Mouse (Mus musculus) hindbrain, embryonic 12.5 days (tissue): ENCODE measurements around the gene Sh3gl1. TPM values are rescaled to one million over a fixed set of nuclear protein-coding genes. Genes with fewer than 3 reads are reported as not detected.
"Not testable (repeated sequence)": the region's sequence is repeated elsewhere in the genome, so short reads cannot be mapped to it uniquely, and the experiment has no call there.

Source experiments
- ATAC-seq: fragments of 200-750 bp; cut with Nextera tagmentation; 2 replicates; pipeline ENCODE4 v1.8.0; 2017; ENCODE audit warnings: moderate TSS enrichment; ENCODE audit not compliant: low FRiP score
- H3K27ac ChIP-seq: fragments of 300-500 bp; sonication (generic); 2 replicates; pipeline ENCODE4 v1.5.1; 2016; ENCODE audit warnings: mild to moderate bottlenecking
- H3K27me3 ChIP-seq: fragments of 300-500 bp; sonication (generic); 2 replicates; pipeline ENCODE4 v1.6.1; 2016; ENCODE audit warnings: mild to moderate bottlenecking
- H3K36me3 ChIP-seq: fragments of 300-500 bp; sonication (generic); 2 replicates; pipeline ENCODE4 v1.6.1; 2016; ENCODE audit warnings: mild to moderate bottlenecking
- H3K4me1 ChIP-seq: fragments of 300-500 bp; sonication (generic); 2 replicates; pipeline ENCODE4 v1.6.1; 2016
- H3K4me2 ChIP-seq: fragments of 300-500 bp; sonication (generic); replicated peaks from 2 replicates; pipeline ENCODE4 v1.6.1; 2016; ENCODE audit warnings: mild to moderate bottlenecking
- H3K4me3 ChIP-seq: fragments of 300-500 bp; sonication (generic); 2 replicates; pipeline ENCODE4 v1.5.1; 2016; ENCODE audit warnings: mild to moderate bottlenecking
- H3K9ac ChIP-seq: fragments of 300-500 bp; sonication (generic); 2 replicates; pipeline ENCODE4 v1.6.1; 2016; ENCODE audit warnings: mild to moderate bottlenecking, moderate library complexity
- H3K9me3 ChIP-seq: fragments of 300-500 bp; sonication (generic); replicated peaks from 2 replicates; pipeline ENCODE4 v1.6.1; 2016; ENCODE audit warnings: mild to moderate bottlenecking
- WGBS: fragments of 180-500 bp; shearing (Covaris S2); methylation state at CpG from one replicate; pipeline ENCODE4 v1.1.7; 2016; 5-methylcytosine and 5-hydroxymethylcytosine counted together
- polyA plus RNA-seq: library from polyadenylated mRNA; unstranded; fragments of >200 nt; fragmentation: Nextera tagmentation; extraction: Ambion mirVana; gene quantifications from 2 replicates; pipeline ENCODE4 v1.2.1, GENCODE M21; 2016

Sh3gl1 gene
- polyA plus RNA-seq, 1 experiment from 2014 or later, result 141 TPM

GRCm38 (mm10) chr17:56066451-56066850 lies 30.0 kb upstream of the Sh3gl1 start:
- Histone ChIP-seq H3K4me1 (no peaks in the 10 kb centered on the region), H3K9ac (no peak overlapping the region), H3K4me3 (no peak overlapping the region), H3K27me3 (no peaks in the 10 kb centered on the region), H3K9me3 (no peaks in the 10 kb centered on the region), H3K36me3 (peaks cover 96% of the 10 kb centered on the region), H3K4me2 (no peak overlapping the region), H3K27ac (no peak overlapping the region)
- ATAC-seq, result no peak

DNA sequence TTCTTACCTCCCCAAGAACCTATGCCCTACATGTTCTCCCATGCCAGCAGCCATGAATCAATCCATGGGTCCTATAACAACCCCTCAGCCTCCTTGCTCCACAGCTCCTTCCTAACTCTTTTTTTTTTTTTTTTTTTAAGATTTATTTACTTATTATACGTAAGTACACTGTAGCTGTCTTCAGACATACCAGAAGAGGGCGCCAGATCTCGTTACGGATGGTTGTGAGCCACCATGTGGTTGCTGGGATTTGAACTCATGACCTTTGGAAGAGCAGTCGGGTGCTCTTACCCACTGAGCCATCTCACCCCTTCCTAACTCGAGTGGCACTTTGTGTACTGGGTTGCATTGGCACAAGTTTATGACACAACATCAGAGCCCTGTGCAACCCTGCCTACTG lies 29.3 kb upstream of the Sh3gl1 start:
- H3K9ac ChIP-seq, H3K4me3 ChIP-seq, H3K4me2 ChIP-seq, H3K9me3 ChIP-seq, H3K27me3 ChIP-seq, H3K27ac ChIP-seq, ATAC-seq, H3K4me1 ChIP-seq: not testable (repeated sequence)
- WGBS, result 85% methylated on average over 6 of the region's 6 CpGs
- peaks cover 93% of the 10 kb centered on the region for H3K36me3 ChIP-seq

- ATAC-seq, result no peak
- Histone ChIP-seq H3K4me1 (no peaks in the 10 kb centered on the region), H3K36me3 (peaks cover 89% of the 10 kb centered on the region), H3K27ac (no peak overlapping the region), H3K9ac (no peak overlapping the region), H3K4me2 (no peak overlapping the region), H3K27me3 (no peaks in the 10 kb centered on the region), H3K4me3 (no peak overlapping the region), H3K9me3 (no peaks in the 10 kb centered on the region)
- WGBS, result 94% methylated on average over 7 of the region's 7 CpGs
These were observed 25.6 kb upstream of the Sh3gl1 start for GRCm38 (mm10) chr17:56062081-56062480.

GRCm38 (mm10) chr17:56057381-56058120 lies 21.1 kb upstream of the Sh3gl1 start:
- Histone ChIP-seq H3K4me3 (no peak overlapping the region), H3K9ac (peak overlapping the region; percentile 8; the same call in 1 of the 2 replicates), H3K27ac (no peak overlapping the region), H3K36me3 (peaks cover 61% of the 10 kb centered on the region), H3K9me3 (no peaks in the 10 kb centered on the region), H3K27me3 (no peaks in the 10 kb centered on the region), H3K4me1 (no peaks in the 10 kb centered on the region), H3K4me2 (no peak overlapping the region)
- WGBS, result 83% methylated on average over 11 of the region's 11 CpGs
- ATAC-seq, result no peak

- Histone ChIP-seq H3K9ac (no peak overlapping the region), H3K4me1 (no peaks in the 10 kb centered on the region), H3K4me3 (no peak overlapping the region), H3K4me2 (no peak overlapping the region), H3K27ac (peak overlapping the region; percentile 23; the same call in 1 of the 2 replicates), H3K36me3 (peaks cover 60% of the 10 kb centered on the region), H3K9me3 (no peaks in the 10 kb centered on the region), H3K27me3 (no peaks in the 10 kb centered on the region)
- ATAC-seq, result no peak
- WGBS, result 74% methylated on average over 4 of the region's 4 CpGs
These were observed 19.7 kb upstream of the Sh3gl1 start for GRCm38 (mm10) chr17:56055945-56056678.

- no peak overlapping the region for H3K4me2 ChIP-seq
- no peaks in the 10 kb centered on the region for H3K4me1 ChIP-seq
- ATAC-seq, result no peak
- H3K9ac ChIP-seq, result no peak overlapping the region
- H3K4me3 ChIP-seq, result no peak overlapping the region
- no peaks in the 10 kb centered on the region for H3K27me3 ChIP-seq
- H3K27ac ChIP-seq, result no peak overlapping the region
- peaks cover 51% of the 10 kb centered on the region for H3K36me3 ChIP-seq
- H3K9me3 ChIP-seq, result no peaks in the 10 kb centered on the region
These were observed 18.5 kb upstream of the Sh3gl1 start for GRCm38 (mm10) chr17:56054938-56055337.

- H3K36me3 ChIP-seq, result peaks cover 45% of the 10 kb centered on the region
- no peak overlapping the region for H3K4me2 ChIP-seq
- no peak for ATAC-seq
- no peak overlapping the region for H3K9ac ChIP-seq
- H3K27me3 ChIP-seq, result no peaks in the 10 kb centered on the region
- 91% methylated on average over 5 of the region's 5 CpGs for WGBS
- no peak overlapping the region for H3K4me3 ChIP-seq
- H3K27ac ChIP-seq, result no peak overlapping the region
- H3K4me1 ChIP-seq, result no peaks in the 10 kb centered on the region
- H3K9me3 ChIP-seq, result no peaks in the 10 kb centered on the region
These were observed 14.9 kb upstream of the Sh3gl1 start for GRCm38 (mm10) chr17:56051369-56051768.

- peak overlapping the region; percentile 78 for H3K4me2 ChIP-seq
- ATAC-seq, result no peak
- no peaks in the 10 kb centered on the region for H3K27me3 ChIP-seq
- H3K4me1 ChIP-seq, result peaks cover 16% of the 10 kb centered on the region
- WGBS, result 4% methylated on average over 12 of the region's 12 CpGs
- peak overlapping the region; percentile 59 for H3K9ac ChIP-seq
- H3K4me3 ChIP-seq, result peak overlapping the region; percentile 61
- peaks cover 4% of the 10 kb centered on the region; the same call in 1 of the 2 replicates for H3K36me3 ChIP-seq
- no peak overlapping the region for H3K27ac ChIP-seq
- no peaks in the 10 kb centered on the region for H3K9me3 ChIP-seq
These were observed 4.4 kb upstream of the Sh3gl1 start for GRCm38 (mm10) chr17:56040857-56041163.

DNA sequence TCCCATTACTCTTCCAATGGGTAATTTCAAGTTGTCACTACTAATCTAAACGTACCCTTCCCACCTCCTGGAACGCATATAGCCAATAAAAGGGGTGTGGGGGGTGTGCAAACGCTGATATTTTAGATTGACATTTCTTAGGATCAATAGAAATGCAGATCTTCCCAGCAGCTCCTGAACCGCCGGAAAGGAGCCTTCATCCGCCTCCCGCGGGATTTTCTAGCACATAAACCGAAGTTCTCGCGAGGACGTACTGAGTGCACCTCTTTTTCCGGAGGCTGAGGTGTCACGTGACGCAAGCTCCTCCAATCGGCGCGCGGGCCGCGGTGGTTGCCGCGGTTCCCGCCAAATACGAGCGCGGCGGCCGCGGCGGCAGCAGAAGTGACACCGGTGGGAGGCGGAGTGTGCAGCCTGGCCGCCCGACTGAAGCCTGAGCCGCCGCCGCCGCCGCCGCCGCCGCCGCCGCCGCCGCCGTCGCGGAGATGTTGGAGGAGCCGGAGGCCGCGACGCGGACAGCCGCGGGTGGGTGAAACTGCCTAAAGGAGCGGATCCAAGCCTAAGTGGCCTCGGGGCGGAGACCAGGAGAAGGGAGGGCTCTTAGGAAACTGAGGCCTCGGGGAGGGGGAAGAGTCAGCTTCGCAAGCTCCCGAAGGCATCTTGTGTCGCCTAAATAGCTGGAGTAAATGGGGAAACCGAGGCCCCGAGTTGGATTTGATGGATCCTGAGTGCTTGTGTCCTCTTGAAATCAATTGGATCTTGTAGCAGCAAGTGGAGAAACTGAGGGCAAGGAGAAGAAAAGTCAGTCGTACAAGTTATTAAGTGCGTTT lies 3.8 kb upstream of the Sh3gl1 start, which contains the start of gene Chaf1a:
Gene Chaf1a, plus strand, starts transcription at position 410 of the 827 bp plus-strand sequence.
- H3K36me3 ChIP-seq, result peaks cover 4% of the 10 kb centered on the region; the same call in 1 of the 2 replicates
- peak within 1 kb of the TSS; percentile 78 for H3K4me2 ChIP-seq
- ATAC-seq, result peak; percentile 79
- H3K9ac ChIP-seq, result peak within 1 kb of the TSS; percentile 59
- H3K9me3 ChIP-seq, result no peaks in the 10 kb centered on the region
- peak within 1 kb of the TSS; percentile 61 for H3K4me3 ChIP-seq
- under 1% methylated on average over 68 of the region's 68 CpGs for WGBS
- H3K4me1 ChIP-seq, result peaks cover 21% of the 10 kb centered on the region
- H3K27me3 ChIP-seq, result no peaks in the 10 kb centered on the region
- H3K27ac ChIP-seq, result peak within 1 kb of the TSS; percentile 69

GRCm38 (mm10) chr17:56039345-56039744 lies 2.9 kb upstream of the Sh3gl1 start:
- no peak overlapping the region for H3K4me3 ChIP-seq
- WGBS, result 78% methylated on average over 4 of the region's 4 CpGs
- no peaks in the 10 kb centered on the region for H3K27me3 ChIP-seq
- no peaks in the 10 kb centered on the region for H3K9me3 ChIP-seq
- no peak overlapping the region for H3K27ac ChIP-seq
- no peak for ATAC-seq
- peaks cover 10% of the 10 kb centered on the region for H3K36me3 ChIP-seq
- H3K9ac ChIP-seq, result no peak overlapping the region
- H3K4me1 ChIP-seq, result peaks cover 30% of the 10 kb centered on the region
- H3K4me2 ChIP-seq, result peak overlapping the region; percentile 78

- Histone ChIP-seq H3K9me3 (no peaks in the 10 kb centered on the region), H3K4me3 (no peak overlapping the region), H3K27me3 (no peaks in the 10 kb centered on the region), H3K4me1 (peaks cover 31% of the 10 kb centered on the region), H3K4me2 (no peak overlapping the region), H3K27ac (no peak overlapping the region), H3K9ac (no peak overlapping the region), H3K36me3 (peaks cover 12% of the 10 kb centered on the region)
- 86% methylated on average over 8 of the region's 8 CpGs for WGBS
- no peak for ATAC-seq
These were observed 2.3 kb upstream of the Sh3gl1 start for GRCm38 (mm10) chr17:56038583-56039261.

DNA sequence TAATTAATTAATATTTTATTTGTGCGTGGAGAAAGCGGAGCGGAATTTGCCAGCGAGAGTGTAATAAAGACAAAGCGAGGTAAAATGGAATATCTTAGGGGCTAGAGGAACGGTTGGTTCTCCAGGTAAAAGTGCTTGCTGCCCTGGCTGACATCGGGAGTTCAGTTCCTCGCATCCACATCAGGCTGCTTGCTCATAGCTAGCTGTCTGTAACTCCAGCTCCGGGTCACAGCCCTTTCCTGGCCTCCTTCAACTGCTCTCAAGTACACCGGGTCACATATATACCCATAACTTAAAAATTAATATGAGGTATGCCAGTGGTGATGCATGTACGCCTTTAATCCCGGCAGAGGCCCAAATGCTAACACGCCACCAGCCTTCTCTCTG lies 459 bp upstream of the Sh3gl1 start:
- Histone ChIP-seq H3K27me3 (no peaks in the 10 kb centered on the region), H3K9me3 (no peaks in the 10 kb centered on the region), H3K4me3 (peak overlapping the region; percentile 57; the same call in 1 of the 2 replicates), H3K4me2 (peak overlapping the region; percentile 35), H3K27ac (no peak overlapping the region; the same call in 1 of the 2 replicates), H3K36me3 (peaks cover 14% of the 10 kb centered on the region), H3K4me1 (peaks cover 37% of the 10 kb centered on the region), H3K9ac (0 out of 2 replicates have a peak overlapping the region, but pooled peaks have one; percentile 28)
- peak; percentile 41 for ATAC-seq
- WGBS, result 40% methylated on average over 13 of the region's 13 CpGs
